Mouse (Mus musculus) heart, adult 10 weeks (tissue): Measurements from ENCODE around the gene Adamts17. TPM values are rescaled to one million over a fixed set of nuclear protein-coding genes. Genes with fewer than 3 reads are reported as not detected.

Experiments
- polyA plus RNA-seq: library from polyadenylated mRNA; stranded (reverse); fragments of 350-450 nt; fragmentation: Illumina TruSeq; extraction: RNeasy Lipid Tissue Mini Kit (QIAGEN cat#74804); gene quantifications from one replicate; pipeline ENCODE4 v1.2.3, GENCODE M21; 2014; ENCODE audit warnings: low read depth, low replicate concordance

Gene Adamts17
- 1.3 TPM for polyA plus RNA-seq

DNA sequence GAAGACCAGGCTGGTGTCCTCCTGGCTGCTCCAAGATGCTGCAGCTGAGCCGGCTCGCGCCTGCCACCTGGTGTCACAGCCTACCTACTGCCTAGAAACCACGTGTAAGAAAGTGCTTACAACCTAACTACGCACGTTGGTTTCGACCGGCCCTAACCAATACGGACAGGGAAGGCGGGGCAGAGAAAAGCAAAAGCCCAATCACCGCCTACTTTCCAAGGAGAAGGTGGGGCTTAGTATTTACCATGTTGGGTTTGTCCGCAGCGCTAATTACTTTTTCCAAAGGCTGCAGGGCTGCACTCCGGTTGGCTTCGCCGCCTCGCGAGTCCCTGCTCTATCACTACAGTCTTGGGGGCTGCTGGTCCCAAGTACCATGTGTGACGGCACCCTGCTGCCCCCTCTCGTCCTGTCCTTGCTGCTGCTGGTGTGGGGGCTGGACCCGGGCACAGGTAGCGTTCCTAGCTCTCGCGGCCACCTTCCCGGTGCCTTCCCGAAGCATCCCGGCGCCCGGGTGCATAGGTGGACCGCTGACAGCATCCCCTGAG, at the start of gene Adamts17:
Adamts17 (plus strand) TSS at position 273 of the 545 bp plus-strand sequence.

Other genes with a start within 250 kb of the Adamts17 start
- gene Asb7, start 150.1 kb upstream of the Adamts17 start, polyA plus RNA-seq: 4.7 TPM
- gene Lins1, start 149.8 kb upstream of the Adamts17 start, polyA plus RNA-seq: 5.6 TPM
- gene Cers3, start 96.2 kb upstream of the Adamts17 start, polyA plus RNA-seq: not detected